Mouse (Mus musculus) kidney, adult 9 months (tissue): ENCODE results near the gene Zfp784.

Experiments
- DNase-seq: peaks from one replicate; pipeline ENCODE4 v3.0.0; 2022

Zfp784 gene

DNA sequence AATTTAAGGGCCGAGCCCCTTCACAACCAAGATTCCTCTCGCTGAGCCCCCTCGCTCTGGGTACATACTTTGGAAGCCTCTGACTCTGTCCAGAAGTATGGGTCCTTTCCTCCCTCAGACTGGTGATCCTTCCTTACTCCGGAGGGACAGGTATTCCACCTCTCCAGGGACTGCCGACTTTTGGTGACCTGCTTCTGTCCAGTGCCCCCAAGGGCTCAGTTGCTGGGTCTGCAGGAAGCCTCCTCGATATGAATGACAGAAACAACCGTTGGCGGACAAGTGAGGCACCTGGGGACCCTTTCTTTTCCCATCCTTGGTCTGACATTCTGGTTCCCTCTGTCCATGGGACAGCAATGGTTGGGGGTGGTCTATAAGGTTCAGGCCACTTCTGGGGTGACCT is 19.1 kb upstream of the Zfp784 start:
- DNase-seq: no peak

DNA sequence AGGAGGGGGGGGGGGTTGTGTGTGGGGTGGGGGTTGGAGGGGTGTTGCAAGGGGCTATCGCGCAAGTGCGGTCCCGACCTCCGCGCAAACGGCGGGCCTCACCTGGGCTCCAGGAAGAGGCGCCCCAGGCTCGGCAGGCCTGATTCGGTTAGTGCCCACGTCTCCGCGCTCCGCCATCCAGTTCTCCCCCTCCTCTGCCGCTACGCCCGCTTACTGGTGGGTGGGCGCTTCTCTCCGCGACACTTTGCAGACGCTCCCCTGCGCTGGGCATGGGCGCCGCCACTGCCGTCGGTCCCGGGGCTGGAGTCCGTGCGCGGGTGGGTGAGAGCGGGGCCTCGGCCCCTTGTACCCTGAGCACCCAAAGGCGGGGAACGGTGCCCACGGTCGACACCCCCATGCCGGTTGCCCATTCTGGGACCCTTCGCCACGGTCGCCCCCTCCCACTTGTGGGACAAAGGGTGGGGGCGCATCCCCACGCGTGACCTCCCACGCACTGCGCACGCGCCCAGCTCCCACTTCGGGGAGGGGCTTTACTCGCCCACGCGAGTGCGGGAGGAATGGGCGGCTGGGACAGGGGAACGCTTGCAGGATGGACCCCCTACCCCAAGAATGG is 18.5 kb upstream of the Zfp784 start:
- no peak for DNase-seq

DNA sequence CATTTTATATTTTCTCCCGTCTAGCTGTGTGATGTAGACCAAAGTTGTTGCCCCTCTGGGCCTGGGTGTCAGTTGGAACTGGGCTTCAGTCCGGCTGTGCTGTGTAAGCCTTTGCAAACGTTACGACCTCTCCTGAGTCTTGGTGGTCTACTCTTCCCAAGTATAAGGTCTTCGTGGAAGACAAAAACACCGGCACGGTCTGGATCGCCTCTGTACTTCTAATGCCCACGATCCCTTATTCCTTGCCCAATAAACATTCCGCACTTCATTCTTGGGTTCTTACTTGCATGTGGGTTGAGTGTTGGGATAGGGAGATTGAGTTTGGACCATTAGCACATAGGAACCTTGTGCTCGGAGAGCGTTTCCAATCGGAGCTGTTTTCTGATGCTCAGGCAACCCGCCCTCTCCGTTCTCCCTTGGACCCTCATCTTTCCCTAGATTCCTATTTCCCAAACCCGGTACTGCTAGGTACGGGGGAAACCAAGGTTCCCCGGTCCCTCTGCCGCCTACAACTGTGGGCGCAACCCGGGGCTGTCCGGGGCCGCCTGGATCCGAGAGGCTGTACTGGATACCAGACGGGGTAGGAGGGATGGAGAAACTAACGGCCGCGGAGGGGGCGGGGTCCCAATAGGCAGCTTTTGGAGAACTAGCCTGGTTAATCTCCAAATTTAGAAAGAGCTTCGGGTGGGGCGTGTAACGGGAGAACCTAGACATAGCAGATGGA is 15.4 kb upstream of the Zfp784 start:
- DNase-seq: no peak

DNA sequence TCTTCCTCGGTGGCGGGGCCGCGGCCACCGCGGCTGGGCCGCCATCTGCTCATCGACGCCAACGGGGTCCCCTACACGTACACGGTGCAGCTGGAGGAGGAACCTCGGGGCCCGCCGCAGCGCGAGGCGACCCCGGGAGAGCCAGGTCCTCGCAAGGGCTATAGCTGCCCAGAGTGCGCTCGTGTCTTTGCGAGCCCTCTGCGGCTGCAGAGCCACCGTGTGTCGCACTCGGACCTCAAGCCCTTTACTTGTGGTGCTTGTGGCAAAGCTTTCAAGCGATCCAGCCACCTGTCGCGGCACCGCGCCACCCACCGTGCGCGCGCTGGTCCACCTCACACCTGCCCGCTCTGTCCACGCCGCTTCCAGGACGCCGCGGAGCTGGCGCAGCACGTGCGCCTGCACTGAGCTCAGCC is 14.7 kb upstream of the Zfp784 start:
- DNase-seq: no peak

DNA sequence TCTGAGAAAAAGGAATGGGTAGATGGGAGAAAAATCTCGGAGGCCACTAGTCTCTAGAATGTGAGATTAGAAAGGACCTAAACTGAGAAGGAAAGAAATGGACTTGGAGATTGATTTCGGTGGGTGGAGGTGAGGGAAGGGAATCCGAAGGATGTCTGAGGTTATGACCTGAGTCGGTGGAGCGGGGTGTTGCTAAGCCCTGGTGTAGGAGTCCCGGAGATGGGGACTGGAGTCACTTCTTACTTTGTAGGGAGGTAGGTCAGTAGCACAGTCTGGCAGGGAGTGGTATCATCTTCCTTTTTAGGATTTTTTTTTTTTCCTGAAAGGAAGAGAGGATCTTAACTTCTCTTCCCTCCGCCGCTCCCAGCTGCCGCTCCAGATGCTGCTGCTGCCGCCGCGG is 14.2 kb upstream of the Zfp784 start:
- no peak for DNase-seq

DNA sequence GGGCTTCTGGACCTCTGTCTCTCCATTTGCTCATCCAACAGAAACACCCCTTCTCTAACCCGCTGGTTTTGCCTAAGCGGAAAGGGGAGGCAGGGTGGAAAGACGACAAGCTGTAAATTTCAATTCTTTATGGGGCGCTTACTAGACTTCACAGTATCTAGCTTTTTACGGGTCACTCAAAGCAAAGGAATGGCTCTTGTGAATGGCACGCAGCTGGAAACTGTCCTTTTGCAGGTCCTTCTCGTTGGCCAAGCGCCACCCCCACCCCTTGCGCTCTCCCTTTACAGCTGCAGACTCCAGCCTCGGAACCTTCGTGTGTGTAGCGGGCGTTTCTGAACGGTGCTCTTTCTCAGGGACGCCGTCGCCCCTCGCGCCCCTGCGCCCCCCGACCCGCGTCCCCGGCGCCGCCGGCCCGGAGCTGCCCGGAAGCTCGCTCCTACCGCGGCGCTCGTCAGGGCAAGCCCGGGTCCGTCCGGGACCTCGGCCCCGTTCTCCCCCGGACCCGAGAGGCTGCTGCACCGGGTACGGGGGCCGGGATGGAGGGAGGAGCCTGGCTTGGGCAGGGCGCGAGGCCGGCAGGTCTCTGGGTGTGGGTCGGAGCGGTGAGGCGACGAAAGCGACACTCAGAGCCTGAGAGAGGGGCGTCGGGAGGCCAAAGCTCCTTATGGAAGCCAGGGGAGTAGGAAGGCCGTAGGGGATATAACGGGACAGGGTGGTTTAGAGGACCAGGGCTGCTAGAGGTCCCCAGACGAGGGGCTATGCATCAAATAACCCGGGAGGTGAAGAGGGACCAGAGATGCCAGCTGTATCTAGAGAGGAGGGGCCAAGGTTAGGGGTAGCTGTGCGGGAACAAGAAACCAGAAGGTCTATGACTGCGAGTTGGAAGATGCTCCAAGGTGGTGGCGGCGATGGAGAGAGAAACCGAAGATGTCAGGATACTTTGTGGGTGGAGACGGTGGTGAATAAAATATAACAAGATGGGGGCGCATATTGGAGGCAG is 13.2 kb upstream of the Zfp784 start, which contains the start of gene Zfp580:
TSS of gene Zfp580 (plus strand) at position 346 of the 1,000 bp plus-strand sequence.
- DNase-seq: peak; percentile 72

DNA sequence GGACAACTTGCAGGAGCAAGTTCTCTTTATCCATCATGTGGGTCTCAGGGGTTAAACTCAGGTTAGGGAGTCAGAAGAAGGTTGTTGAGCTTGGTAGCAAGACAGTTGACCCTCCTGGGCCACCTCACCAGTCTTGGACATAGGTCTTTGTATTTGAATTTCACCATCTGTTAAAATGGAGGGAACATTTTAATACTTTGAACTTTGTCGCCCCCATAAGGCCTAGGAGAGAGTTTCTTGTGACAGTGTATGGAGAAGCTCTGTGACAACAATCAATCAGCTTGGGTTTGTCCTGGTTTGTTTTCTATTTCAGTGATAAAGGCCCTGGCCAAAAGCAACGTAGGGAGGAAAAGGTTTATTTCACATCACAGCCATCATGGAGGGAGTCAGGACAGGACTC is 9.1 kb upstream of the Zfp784 start:
- peak; percentile 61 for DNase-seq

DNA sequence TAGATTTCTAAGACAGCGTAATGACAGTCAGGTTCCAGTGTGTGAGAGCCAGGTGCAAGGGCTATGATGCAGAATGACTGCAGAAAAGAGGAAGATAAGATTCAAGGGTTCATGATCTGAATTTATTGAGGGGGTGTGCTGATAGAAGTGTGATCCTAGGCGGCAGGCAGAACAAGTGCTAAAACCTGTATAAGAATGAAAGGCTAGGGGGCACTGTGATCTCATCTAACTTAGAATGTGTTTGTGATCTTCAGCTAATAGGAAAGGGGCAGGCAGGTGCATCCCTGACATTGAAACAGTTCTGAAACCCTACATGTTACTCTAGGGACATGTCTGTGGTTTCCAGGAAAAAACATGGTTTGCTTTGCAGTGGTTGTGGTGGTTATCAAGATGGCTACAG is 7.9 kb upstream of the Zfp784 start:
- no peak for DNase-seq

DNA sequence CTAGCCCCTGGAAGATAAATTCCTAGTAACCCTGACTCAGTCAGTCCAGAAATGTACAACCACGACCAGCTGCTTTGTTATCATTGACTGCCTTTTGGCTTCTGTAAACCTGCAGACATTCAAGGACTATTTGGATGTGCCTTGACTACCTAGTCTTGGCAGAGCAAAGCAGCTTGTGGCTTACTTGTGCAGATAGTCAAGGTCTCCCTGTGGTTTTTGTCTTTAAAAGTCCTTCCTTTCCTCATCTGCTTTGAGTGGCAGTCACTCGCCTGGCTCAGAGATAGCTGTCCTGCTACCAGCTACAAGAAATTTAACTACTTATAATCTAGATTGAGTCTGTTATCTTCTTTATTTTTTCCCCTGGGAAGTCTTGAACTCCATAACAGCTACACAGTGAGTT is 6.7 kb upstream of the Zfp784 start:
- no peak for DNase-seq

DNA sequence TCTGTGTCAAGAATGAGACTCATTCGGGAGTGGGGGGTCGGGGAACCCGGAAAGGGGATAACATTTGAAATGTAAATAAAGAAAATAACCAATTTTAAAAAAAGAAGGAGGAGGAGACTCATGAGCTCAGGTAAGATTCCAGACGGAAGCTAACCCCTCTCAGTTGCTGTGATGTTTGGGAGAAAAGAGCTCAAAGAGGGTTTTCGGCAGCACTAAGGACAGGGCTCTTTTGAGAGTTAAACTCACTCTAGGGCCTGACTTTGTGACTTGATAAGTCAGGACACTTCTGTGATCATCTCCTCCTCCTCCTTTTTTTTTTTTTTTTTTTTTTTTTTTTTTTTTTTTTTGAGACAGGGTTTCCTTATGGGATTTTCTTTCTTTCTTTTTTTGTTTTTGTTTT is 694 bp upstream of the Zfp784 start:
- DNase-seq: no peak

DNA sequence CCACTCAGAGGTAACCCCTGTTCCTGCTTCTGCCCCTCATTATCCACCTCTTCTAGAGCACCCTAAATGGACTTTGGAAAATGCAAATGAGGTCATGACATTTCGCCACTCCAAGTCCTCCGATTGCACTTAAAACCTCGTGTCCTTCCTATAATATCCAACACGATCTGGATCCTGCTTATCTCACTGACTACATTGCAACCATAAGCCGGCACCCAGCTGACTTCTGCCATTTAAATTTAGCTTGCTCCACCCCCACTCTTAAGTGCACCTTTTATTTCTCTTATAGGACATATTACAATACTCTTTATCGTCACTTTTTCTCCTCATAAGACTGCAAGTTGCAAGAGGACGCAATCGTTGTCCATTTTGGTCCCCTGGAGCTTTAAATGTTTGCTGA is 779 bp downstream of the Zfp784 start:
- DNase-seq: no peak

DNA sequence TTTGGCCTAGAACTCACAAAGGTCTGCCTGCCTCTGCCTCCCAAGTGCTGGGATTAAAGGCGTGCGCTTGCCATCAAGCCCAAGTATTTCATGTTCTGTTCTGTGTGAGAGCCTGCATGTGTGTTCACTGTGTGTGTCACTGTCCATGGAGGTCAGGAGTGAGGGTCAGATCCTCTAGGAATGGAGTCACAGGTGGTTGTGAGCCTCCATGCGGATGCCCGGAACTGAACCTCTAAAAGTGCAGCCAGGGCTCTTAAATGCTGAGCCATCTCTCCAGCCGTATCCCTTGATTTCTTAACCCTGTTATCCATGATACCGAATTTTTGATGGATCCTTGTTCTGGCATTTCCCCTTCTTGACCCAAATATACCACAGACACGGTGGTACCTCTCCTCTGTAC is 1.2 kb downstream of the Zfp784 start:
- no peak for DNase-seq

DNA sequence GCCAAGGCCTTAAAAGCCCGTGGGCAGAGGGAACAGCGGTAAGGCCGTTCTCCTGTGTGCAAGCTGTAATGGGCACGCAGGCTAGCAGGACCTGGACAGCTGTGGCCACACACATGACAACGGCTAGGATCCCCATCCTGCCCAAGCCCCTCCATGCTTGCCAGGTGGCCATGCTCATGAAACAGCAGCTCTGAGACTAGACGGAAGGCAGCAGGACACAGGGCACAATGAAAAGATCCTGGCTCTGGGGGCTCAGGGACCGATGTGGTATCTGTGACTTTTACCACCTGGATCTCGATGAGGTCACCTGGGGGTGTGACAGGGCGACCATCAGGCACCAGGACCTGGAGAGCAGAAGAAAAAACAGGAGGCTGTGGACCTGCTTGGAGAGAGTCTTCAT is 2.1 kb downstream of the Zfp784 start:
- DNase-seq: no peak

DNA sequence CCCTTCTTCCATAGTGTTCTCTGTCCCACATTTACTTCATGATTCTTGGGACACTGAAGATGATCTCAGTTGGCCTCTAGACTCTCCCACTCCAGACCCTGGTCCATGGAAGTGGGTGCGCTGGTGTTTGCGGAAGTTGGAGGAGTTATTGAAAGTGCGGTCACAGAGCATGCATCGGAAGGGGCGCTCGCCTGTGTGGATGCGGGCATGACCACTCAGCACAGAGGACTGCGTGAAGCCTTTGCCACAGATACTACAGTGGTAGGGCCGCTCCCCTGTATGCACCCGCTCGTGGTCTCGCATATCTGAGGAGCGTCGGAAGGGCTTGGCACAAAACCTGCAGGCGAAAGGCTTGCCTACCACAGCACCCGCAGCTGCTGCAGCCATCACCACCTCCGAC is 2.6 kb downstream of the Zfp784 start:
- no peak for DNase-seq

DNA sequence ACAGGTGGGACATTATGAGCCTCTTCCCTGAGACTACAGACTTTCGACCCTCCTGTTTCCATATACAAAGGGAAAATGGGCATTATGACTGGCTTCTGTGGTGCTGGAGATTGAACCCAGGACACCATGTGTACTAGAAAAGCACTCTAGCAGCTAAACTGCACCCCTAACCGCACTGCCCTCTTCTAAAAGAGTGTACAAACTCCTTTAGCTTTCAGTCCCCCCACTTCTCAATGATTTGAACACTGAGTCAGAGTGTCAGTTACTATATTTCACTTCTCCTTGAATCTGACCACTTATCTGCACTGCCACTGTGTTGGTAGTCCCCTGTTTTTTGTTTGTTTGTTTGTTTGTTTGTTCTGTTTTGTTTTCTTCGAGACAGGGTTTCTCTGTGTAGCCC is 4.4 kb downstream of the Zfp784 start, which contains the start of gene 4632433K11Rik:
TSS of gene 4632433K11Rik (plus strand) at position 301 of the 400 bp plus-strand sequence.
- DNase-seq: no peak

DNA sequence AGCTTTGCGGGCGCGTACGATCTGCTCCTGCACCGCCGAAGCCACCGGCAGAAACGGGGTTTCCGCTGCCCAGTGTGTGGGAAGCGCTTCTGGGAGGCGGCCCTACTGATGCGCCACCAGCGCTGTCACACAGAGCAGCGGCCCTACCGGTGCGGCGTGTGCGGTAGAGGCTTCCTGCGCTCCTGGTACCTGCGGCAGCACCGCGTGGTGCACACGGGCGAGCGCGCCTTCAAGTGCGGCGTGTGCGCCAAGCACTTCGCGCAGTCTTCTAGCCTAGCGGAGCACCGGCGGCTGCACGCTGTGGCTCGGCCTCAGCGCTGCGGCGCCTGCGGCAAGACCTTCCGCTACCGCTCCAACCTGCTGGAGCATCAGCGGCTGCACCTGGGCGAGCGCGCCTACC is 6.8 kb downstream of the Zfp784 start:
- DNase-seq: no peak

DNA sequence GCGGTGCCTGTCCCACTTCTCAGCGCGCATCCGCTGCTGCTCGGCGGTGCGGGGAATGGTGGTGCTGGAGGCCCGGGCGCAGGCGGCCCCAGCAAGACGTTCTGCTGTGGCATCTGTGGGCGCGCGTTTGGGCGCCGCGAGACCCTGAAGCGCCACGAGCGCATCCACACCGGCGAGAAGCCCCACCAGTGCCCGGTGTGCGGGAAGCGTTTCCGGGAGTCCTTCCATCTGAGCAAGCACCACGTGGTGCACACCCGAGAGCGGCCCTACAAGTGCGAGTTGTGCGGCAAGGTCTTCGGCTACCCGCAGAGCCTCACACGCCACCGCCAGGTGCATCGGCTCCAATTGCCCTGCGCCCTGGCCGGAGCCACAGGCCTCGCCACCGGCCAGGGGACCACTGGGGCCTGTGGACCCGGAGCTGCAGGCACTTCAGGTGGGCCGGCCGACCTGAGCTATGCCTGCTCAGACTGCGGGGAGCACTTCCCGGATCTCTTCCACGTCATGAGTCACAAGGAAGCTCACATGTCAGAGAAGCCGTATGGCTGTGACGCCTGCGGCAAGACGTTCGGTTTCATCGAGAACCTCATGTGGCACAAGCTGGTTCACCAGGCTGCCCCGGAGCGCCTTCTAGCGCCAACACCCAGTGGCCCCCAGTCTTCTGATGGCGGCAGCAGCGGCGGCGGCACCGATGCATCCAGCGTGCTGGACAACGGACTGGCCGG is 7.5 kb downstream of the Zfp784 start:
- no peak for DNase-seq

DNA sequence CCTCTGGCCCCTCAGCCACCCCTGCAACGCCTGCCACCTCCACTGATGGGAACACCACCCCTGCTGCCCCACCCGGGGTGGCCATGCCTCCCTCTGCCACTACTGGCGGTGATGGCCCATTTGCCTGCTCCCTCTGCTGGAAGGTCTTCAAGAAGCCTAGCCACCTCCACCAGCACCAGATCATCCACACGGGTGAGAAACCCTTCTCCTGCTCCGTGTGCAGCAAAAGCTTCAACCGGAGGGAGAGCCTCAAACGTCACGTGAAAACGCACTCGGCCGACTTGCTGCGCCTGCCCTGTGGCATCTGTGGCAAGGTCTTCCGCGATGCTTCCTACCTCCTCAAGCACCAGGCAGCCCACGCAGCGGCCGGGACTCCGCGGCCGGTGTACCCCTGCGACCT is 8.3 kb downstream of the Zfp784 start:
- DNase-seq: no peak

DNA sequence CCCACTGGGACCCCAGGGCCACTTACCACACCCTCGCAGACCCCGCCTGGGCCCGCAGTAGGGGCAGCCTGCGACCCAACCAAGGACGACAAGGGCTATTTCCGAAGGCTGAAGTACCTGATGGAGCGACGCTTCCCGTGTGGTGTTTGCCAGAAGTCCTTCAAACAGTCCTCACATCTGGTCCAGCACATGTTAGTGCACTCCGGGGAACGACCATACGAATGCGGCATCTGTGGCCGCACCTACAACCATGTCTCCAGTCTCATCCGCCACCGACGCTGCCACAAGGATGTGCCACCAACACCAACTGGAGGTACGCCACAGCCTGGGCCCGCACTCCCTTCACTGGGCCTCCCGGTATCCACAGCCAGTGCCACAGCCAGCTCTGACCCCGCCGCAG is 8.7 kb downstream of the Zfp784 start:
- DNase-seq: no peak

DNA sequence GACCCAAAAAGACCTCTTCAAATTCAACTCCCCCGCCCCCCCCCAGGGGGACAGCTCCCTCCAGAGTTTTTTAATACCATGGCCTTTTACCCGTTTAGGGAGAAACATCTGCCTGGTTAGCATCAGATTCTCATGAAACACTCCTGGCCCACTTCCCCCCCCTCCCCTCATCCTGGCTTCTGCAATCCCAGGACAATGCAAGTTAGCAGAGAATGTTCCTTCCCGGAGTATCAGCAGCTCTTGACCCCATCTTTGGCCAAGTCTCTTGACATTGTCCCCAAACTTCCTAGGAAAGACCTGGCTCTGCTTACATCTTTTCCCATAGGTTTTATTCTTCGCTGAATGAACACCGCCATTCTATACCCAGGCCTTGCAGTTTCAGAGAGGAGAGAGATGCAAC is 17.0 kb downstream of the Zfp784 start:
- DNase-seq: no peak

DNA sequence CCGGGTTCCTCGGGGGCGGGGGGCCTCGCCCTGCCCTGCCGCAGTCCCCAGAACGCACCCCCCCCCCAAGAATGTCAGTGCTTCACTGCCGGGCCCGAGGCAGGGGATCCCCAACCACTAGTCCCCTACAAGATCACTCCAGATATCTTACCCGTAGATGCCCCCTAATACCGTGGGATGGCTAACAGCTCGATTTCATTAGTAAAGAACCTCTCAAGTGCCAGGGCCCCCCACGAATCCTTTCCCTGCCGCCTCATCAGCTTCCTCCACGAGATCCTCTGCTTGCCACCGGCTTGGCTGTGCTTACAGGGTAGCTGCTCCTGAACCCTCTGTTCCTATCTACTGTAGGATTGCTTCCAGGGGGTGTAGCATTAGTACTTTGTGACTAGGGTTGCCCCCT is 17.6 kb downstream of the Zfp784 start:
- DNase-seq: peak; percentile 39

DNA sequence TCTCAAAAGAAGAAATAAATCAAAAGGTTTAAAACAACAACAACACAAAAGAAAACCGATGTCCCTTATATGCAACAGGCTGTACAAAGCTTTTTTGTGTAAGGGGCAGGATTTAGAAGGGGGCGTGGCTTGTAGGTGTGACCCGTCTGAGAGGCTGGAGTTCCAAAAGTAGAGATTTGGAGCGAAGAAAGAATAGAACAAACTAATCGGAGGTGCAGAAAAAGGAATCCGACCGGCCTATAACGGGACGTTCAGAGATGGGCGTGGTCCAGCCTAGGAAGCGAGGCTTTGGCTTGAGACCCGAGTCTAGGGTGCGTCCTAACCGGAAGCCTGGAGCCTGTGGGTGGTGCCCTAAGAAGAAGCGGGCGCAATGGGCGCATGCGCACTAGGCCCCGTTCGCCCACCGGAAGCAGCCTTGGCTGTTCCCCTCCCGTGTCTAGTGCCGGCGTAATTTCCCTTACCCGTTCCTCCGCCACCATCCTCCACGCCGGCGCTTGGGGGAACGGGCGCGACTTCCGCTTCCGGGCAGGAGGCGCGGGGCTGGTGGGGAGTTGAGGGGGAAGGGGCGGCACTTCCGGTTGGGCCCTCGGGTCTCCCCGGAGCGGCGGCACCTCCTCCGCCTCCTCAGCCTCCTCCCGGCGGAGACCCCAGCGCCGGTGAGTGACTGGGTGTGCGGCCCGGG is 18.1 kb downstream of the Zfp784 start, which contains the start of the genes Zfp865 and Ccdc106:
TSS of gene Zfp865 (plus strand) at position 377 of the 682 bp plus-strand sequence.
TSS of gene Ccdc106 (plus strand) at position 554 of the 682 bp plus-strand sequence.
- DNase-seq: peak; percentile 99
